Mouse (Mus musculus) lung, adult 2 months (tissue): ENCODE data around the gene Syap1.

Experiments
- CTCF ChIP-seq: fragments of 200-500 bp; IDR thresholded peaks from 2 replicates; pipeline ENCODE4 v1.5.1; 2011; ENCODE audit warnings: mild to moderate bottlenecking, low read length, control low read depth; ENCODE audit not compliant: insufficient read depth
- POLR2A ChIP-seq: fragments of 200-500 bp; IDR thresholded peaks from 2 replicates; pipeline ENCODE4 v1.6.1; 2011; ENCODE audit warnings: low read depth, mild to moderate bottlenecking, control low read depth, low read length, borderline replicate concordance; ENCODE audit errors: extremely low read depth

GRCm38 (mm10) chrX:162829203-162829708 is 59.0 kb downstream of the Syap1 start, which contains the start of gene Txlng:
- no peak for TF ChIP-seq CTCF
- peak; percentile 87; the same call in 1 of the 2 replicates for TF ChIP-seq POLR2A
